Mouse (Mus musculus): ENCODE measurements at regions not wholly inside any gene's neighbourhood (a gene's known extent, or its start where the extent isn't known, plus 50 kb on each side); places are given as distances from the start of the nearest gene placed in this dataset.

DNA sequence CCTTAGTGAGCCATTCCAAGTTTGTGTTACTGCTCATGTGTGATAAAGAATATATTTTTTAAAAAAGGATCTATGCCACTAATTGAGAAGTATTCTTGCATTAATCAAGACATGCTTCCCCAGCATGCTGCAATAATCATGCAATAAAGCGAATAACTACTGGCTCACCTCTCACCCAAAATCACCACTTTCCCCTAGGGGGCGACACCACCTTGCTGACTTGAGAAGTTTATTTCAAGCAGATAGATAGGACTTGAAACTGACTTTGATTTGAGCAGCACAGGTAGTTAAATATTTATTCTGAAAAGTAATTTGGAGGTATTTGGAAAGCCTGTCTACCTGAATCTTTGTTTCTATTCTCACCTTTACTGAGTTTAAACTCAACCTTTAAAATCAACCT lies 320.1 kb upstream of the Tmem229a start:
- Histone ChIP-seq H3K4me2 (replicated peaks) (no peak overlapping the region), H3K4me3 (replicated peaks; ENCODE audit: low read length) (no peak overlapping the region), H3K9me3 (ENCODE audit: control insufficient read depth, low read length) (no peaks in the 10 kb centered on the region), H3K4me1 (replicated peaks; ENCODE audit: control insufficient read depth, insufficient read depth, low read length) (peaks cover 3% of the 10 kb centered on the region), H3K9ac (no peak overlapping the region), H3K27ac (no peak overlapping the region), H3K36me3 (replicated peaks; ENCODE audit: control insufficient read depth, insufficient read depth) (no peaks in the 10 kb centered on the region), H3K27me3 (ENCODE audit: control insufficient read depth, insufficient read depth, low read length) (0 out of 2 replicates have a peak, but pooled peaks cover 7% of the 10 kb centered on the region)
- no peak for ATAC-seq (ENCODE audit: low FRiP score)
- WGBS, result 46% methylated on average over 2 of the region's 2 CpGs
- DNase-seq (ENCODE audit: low spot score), result no peak

GRCm38 (mm10) chr6:25260559-25260958 lies 304.5 kb upstream of the Tmem229a start:
- no peak overlapping the region for H3K27ac ChIP-seq
- no peak for ATAC-seq (ENCODE audit: low FRiP score)
- H3K27me3 ChIP-seq (ENCODE audit: control insufficient read depth, insufficient read depth, low read length), result no peaks in the 10 kb centered on the region
- H3K4me1 ChIP-seq (replicated peaks; ENCODE audit: control insufficient read depth, insufficient read depth, low read length), result no peaks in the 10 kb centered on the region
- no peak overlapping the region for H3K4me3 ChIP-seq (replicated peaks; ENCODE audit: low read length)
- DNase-seq (ENCODE audit: low spot score), result no peak
- H3K36me3 ChIP-seq (replicated peaks; ENCODE audit: control insufficient read depth, insufficient read depth), result no peaks in the 10 kb centered on the region
- no peak overlapping the region for H3K4me2 ChIP-seq (replicated peaks)
- H3K9ac ChIP-seq, result no peak overlapping the region
- WGBS, result 94% methylated on average over 1 of the region's 1 CpGs
- no peaks in the 10 kb centered on the region for H3K9me3 ChIP-seq (ENCODE audit: control insufficient read depth, low read length)

GRCm38 (mm10) chr6:25255762-25256161 lies 299.7 kb upstream of the Tmem229a start:
- ATAC-seq (ENCODE audit: low FRiP score), result no peak; the same call in 1 of the 2 replicates
- WGBS, result 81% methylated on average over 2 of the region's 2 CpGs
- no peak overlapping the region for H3K27ac ChIP-seq
- no peaks in the 10 kb centered on the region for H3K9me3 ChIP-seq (ENCODE audit: control insufficient read depth, low read length)
- H3K4me2 ChIP-seq (replicated peaks), result no peak overlapping the region
- H3K36me3 ChIP-seq (replicated peaks; ENCODE audit: control insufficient read depth, insufficient read depth), result no peaks in the 10 kb centered on the region
- no peak overlapping the region for H3K4me3 ChIP-seq (replicated peaks; ENCODE audit: low read length)
- H3K9ac ChIP-seq, result no peak overlapping the region
- no peak for DNase-seq (ENCODE audit: low spot score)
- no peaks in the 10 kb centered on the region for H3K27me3 ChIP-seq (ENCODE audit: control insufficient read depth, insufficient read depth, low read length)
- H3K4me1 ChIP-seq (replicated peaks; ENCODE audit: control insufficient read depth, insufficient read depth, low read length), result no peaks in the 10 kb centered on the region

- no peaks in the 10 kb centered on the region for H3K36me3 ChIP-seq (replicated peaks; ENCODE audit: control insufficient read depth, insufficient read depth)
- no peak overlapping the region for H3K27ac ChIP-seq
- no peak for ATAC-seq (ENCODE audit: low FRiP score)
- no peaks in the 10 kb centered on the region for H3K27me3 ChIP-seq (ENCODE audit: control insufficient read depth, insufficient read depth, low read length)
- H3K4me2 ChIP-seq (replicated peaks), result no peak overlapping the region
- no peaks in the 10 kb centered on the region for H3K9me3 ChIP-seq (ENCODE audit: control insufficient read depth, low read length)
- DNase-seq (ENCODE audit: low spot score), result no peak
- H3K9ac ChIP-seq, result no peak overlapping the region
- 80% methylated on average over 2 of the region's 2 CpGs for WGBS
- H3K4me3 ChIP-seq (replicated peaks; ENCODE audit: low read length), result no peak overlapping the region
- no peaks in the 10 kb centered on the region for H3K4me1 ChIP-seq (replicated peaks; ENCODE audit: control insufficient read depth, insufficient read depth, low read length)
Observed at GRCm38 (mm10) chr6:25237021-25237420, 280.9 kb upstream of the Tmem229a start.

DNA sequence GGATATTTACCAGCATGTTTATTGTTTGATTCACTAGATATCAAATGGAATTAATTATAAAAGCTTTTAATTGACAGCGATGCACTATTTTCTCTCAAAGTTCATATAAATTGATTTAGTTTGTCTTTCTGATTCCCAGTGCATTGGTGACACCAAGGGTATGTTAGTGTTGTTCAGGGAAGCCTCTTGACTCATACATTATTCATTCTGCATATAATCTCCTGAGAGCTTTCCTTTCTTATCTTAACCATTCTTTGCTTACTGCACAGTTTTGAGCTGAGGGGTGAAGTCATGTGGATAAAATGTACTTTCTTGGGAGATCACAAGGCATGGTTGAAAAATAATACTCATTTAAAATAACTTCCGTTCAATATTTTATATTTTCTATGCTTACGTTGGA lies 280.5 kb upstream of the Tmem229a start:
- Histone ChIP-seq H3K9me3 (ENCODE audit: control insufficient read depth, low read length) (no peaks in the 10 kb centered on the region), H3K9ac (no peak overlapping the region), H3K4me3 (replicated peaks; ENCODE audit: low read length) (no peak overlapping the region), H3K27me3 (ENCODE audit: control insufficient read depth, insufficient read depth, low read length) (no peaks in the 10 kb centered on the region), H3K4me1 (replicated peaks; ENCODE audit: control insufficient read depth, insufficient read depth, low read length) (no peaks in the 10 kb centered on the region), H3K36me3 (replicated peaks; ENCODE audit: control insufficient read depth, insufficient read depth) (no peaks in the 10 kb centered on the region), H3K4me2 (replicated peaks) (no peak overlapping the region), H3K27ac (no peak overlapping the region)
- ATAC-seq (ENCODE audit: low FRiP score), result no peak
- WGBS, result 74% methylated on average over 3 of the region's 3 CpGs
- no peak for DNase-seq (ENCODE audit: low spot score)

Data from hindbrain, embryonic 14.5 days (tissue).